Mouse (Mus musculus) midbrain, postnatal 0 days (tissue): ENCODE measurements around the gene Dhh. TPM values are rescaled to one million over a fixed set of nuclear protein-coding genes. Genes with fewer than 3 reads are reported as not detected.
"Not testable (repeated sequence)": the region's sequence is repeated elsewhere in the genome, so short reads cannot be mapped to it uniquely, and the experiment has no call there.

Experiments
- ATAC-seq: fragments of 200-750 bp; cut with Nextera tagmentation; 2 replicates; pipeline ENCODE4 v1.8.0; 2017; ENCODE audit warnings: moderate number of reproducible peaks, mild to moderate bottlenecking, moderate TSS enrichment, moderate library complexity; ENCODE audit not compliant: low FRiP score
- DNase-seq: peaks from one replicate; pipeline ENCODE4 v3.0.0-alpha.2; 2015; ENCODE audit warnings: low spot score
- H3K27ac ChIP-seq: fragments of 300-500 bp; sonication (generic); 2 replicates; pipeline ENCODE4 v1.5.1; 2014; ENCODE audit warnings: low read depth, mild to moderate bottlenecking, low read length, mixed read lengths
- H3K27me3 ChIP-seq: fragments of 300-500 bp; sonication (generic); 2 replicates; pipeline ENCODE4 v1.6.1; 2014; ENCODE audit warnings: low read length, control low read depth, mixed read lengths; ENCODE audit not compliant: insufficient read depth
- H3K36me3 ChIP-seq: fragments of 300-500 bp; sonication (generic); 2 replicates; pipeline ENCODE4 v1.6.1; 2014; ENCODE audit warnings: low read length, control low read depth, mixed read lengths; ENCODE audit not compliant: insufficient read depth
- H3K4me1 ChIP-seq: fragments of 300-500 bp; sonication (generic); 2 replicates; pipeline ENCODE4 v1.6.1; 2014; ENCODE audit warnings: mild to moderate bottlenecking, control low read depth, antibody characterized with exemption, low read length, mixed read lengths; ENCODE audit not compliant: insufficient read depth
- H3K4me2 ChIP-seq: fragments of 300-500 bp; sonication (generic); 2 replicates; pipeline ENCODE4 v1.6.1; 2014; ENCODE audit warnings: low read depth, mild to moderate bottlenecking, low read length, mixed read lengths; ENCODE audit not compliant: poor library complexity, severe bottlenecking
- H3K4me3 ChIP-seq: fragments of 300-500 bp; sonication (generic); 2 replicates; pipeline ENCODE4 v1.5.1; 2014; ENCODE audit warnings: low read depth, mild to moderate bottlenecking, low read length, moderate library complexity
- H3K9ac ChIP-seq: fragments of 300-500 bp; sonication (generic); replicated peaks from 2 replicates; pipeline ENCODE4 v1.6.1; 2014; ENCODE audit warnings: mild to moderate bottlenecking, low read length, moderate library complexity, mixed read lengths; ENCODE audit not compliant: poor library complexity, severe bottlenecking
- H3K9me3 ChIP-seq: fragments of 300-500 bp; sonication (generic); 2 replicates; pipeline ENCODE4 v1.6.1; 2016; ENCODE audit warnings: low read length, control low read depth
- CTCF ChIP-seq: IDR thresholded peaks from 2 replicates; pipeline ENCODE4 v1.5.1; 2016; ENCODE audit warnings: antibody characterized with exemption, mild to moderate bottlenecking
- WGBS: fragments of 180-500 bp; shearing (Covaris S2); extraction: QIAGEN DNeasy Blood & Tissue Kit; methylation state at CpG from one replicate; pipeline ENCODE4 v1.1.7; 2014; 5-methylcytosine and 5-hydroxymethylcytosine counted together
- polyA plus RNA-seq: library from polyadenylated mRNA; unstranded; fragments of >200 nt; fragmentation: Nextera tagmentation; extraction: Ambion mirVana; gene quantifications from 2 replicates; pipeline ENCODE4 v1.2.1, GENCODE M21; 2015
- total RNA-seq: library from RNA; depleted of rRNA; stranded (reverse); fragments of >200 nt; gene quantifications from 2 replicates; pipeline ENCODE4 v1.2.3, GENCODE M21; 2014

Dhh gene
- total and polyA plus RNA-seq, 2 experiments from 2014 or later, result 0.22 to 0.38 TPM

GRCm38 (mm10) chr15:98928598-98929240 is 30.4 kb upstream of the Dhh start:
- peak; percentile 89 for TF ChIP-seq CTCF
- no peaks in the 10 kb centered on the region for H3K9me3 ChIP-seq
- H3K27ac ChIP-seq, result no peak overlapping the region
- peak; percentile 90 for DNase-seq
- H3K9ac ChIP-seq, result no peak overlapping the region
- H3K4me2 ChIP-seq, result peak overlapping the region; percentile 13; the same call in 1 of the 2 replicates
- no peaks in the 10 kb centered on the region for H3K27me3 ChIP-seq
- H3K4me3 ChIP-seq, result no peak overlapping the region
- 0 out of 2 replicates have a peak, but pooled peaks cover 4% of the 10 kb centered on the region for H3K4me1 ChIP-seq
- H3K36me3 ChIP-seq, result peaks cover 4% of the 10 kb centered on the region; the same call in 1 of the 2 replicates
- ATAC-seq, result peak; percentile 69; the same call in 1 of the 2 replicates
- WGBS, result 15% methylated on average over 13 of the region's 13 CpGs

GRCm38 (mm10) chr15:98927566-98927965 is 29.2 kb upstream of the Dhh start:
- ATAC-seq (no peak), DNase-seq (no peak)
- Histone ChIP-seq H3K27me3 (no peaks in the 10 kb centered on the region), H3K9me3 (no peaks in the 10 kb centered on the region), H3K4me1 (0 out of 2 replicates have a peak, but pooled peaks cover 4% of the 10 kb centered on the region), H3K9ac (no peak overlapping the region), H3K4me3 (no peak overlapping the region), H3K27ac (no peak overlapping the region), H3K4me2 (no peak overlapping the region), H3K36me3 (peaks cover 4% of the 10 kb centered on the region; the same call in 1 of the 2 replicates)
- WGBS, result 84% methylated on average over 5 of the region's 5 CpGs
- no peak for TF ChIP-seq CTCF

- H3K4me1 ChIP-seq, result no peaks in the 10 kb centered on the region
- no peaks in the 10 kb centered on the region for H3K27me3 ChIP-seq
- H3K4me2 ChIP-seq, result no peak overlapping the region
- H3K27ac ChIP-seq, result no peak overlapping the region
- H3K9me3 ChIP-seq, result no peaks in the 10 kb centered on the region
- ATAC-seq (no peak), DNase-seq (no peak)
- H3K36me3 ChIP-seq, result no peaks in the 10 kb centered on the region
- H3K9ac ChIP-seq, result no peak overlapping the region
- no peak overlapping the region for H3K4me3 ChIP-seq
- 71% methylated on average over 3 of the region's 3 CpGs for WGBS
- TF ChIP-seq CTCF, result no peak
These were observed 26.3 kb upstream of the Dhh start for GRCm38 (mm10) chr15:98924682-98925081.

- H3K9me3 ChIP-seq, result no peaks in the 10 kb centered on the region
- H3K27ac ChIP-seq, result no peak overlapping the region
- H3K4me1 ChIP-seq, result no peaks in the 10 kb centered on the region
- 80% methylated on average over 2 of the region's 2 CpGs for WGBS
- DNase-seq (no peak), ATAC-seq (no peak)
- TF ChIP-seq CTCF, result no peak
- H3K9ac ChIP-seq, result no peak overlapping the region
- H3K4me2 ChIP-seq, result no peak overlapping the region
- no peaks in the 10 kb centered on the region for H3K27me3 ChIP-seq
- H3K4me3 ChIP-seq, result no peak overlapping the region
- no peaks in the 10 kb centered on the region for H3K36me3 ChIP-seq
These were observed 24.7 kb upstream of the Dhh start for GRCm38 (mm10) chr15:98923031-98923537.

GRCm38 (mm10) chr15:98922581-98922980 is 24.2 kb upstream of the Dhh start:
- WGBS, result 54% methylated on average over 3 of the region's 3 CpGs
- no peaks in the 10 kb centered on the region for H3K36me3 ChIP-seq
- no peak overlapping the region for H3K4me2 ChIP-seq
- DNase-seq (no peak), ATAC-seq (no peak)
- no peaks in the 10 kb centered on the region for H3K9me3 ChIP-seq
- no peaks in the 10 kb centered on the region for H3K27me3 ChIP-seq
- no peak overlapping the region for H3K4me3 ChIP-seq
- no peak for TF ChIP-seq CTCF
- no peak overlapping the region for H3K27ac ChIP-seq
- H3K9ac ChIP-seq, result no peak overlapping the region
- H3K4me1 ChIP-seq, result no peaks in the 10 kb centered on the region

- Histone ChIP-seq H3K27me3 (no peaks in the 10 kb centered on the region), H3K4me1 (peaks cover 2% of the 10 kb centered on the region; the same call in 1 of the 2 replicates), H3K4me3 (no peak overlapping the region), H3K36me3 (no peaks in the 10 kb centered on the region), H3K4me2 (no peak overlapping the region), H3K9ac (no peak overlapping the region), H3K27ac (no peak overlapping the region), H3K9me3 (no peaks in the 10 kb centered on the region)
- no peak for ATAC-seq
- WGBS, result 83% methylated on average over 5 of the region's 5 CpGs
- TF ChIP-seq CTCF, result no peak
- no peak for DNase-seq
These were observed 23.2 kb upstream of the Dhh start for GRCm38 (mm10) chr15:98921510-98921909.

- Histone ChIP-seq H3K9ac (0 out of 2 replicates have a peak overlapping the region, but pooled peaks have one; percentile 36), H3K4me3 (peak overlapping the region; percentile 91), H3K4me2 (peak overlapping the region; percentile 49)
- H3K27ac ChIP-seq, H3K27me3 ChIP-seq, DNase-seq, ATAC-seq, H3K9me3 ChIP-seq, H3K36me3 ChIP-seq, H3K4me1 ChIP-seq: not testable (repeated sequence)
- 29% methylated on average over 8 of the region's 8 CpGs for WGBS
These were observed 20.2 kb upstream of the Dhh start for GRCm38 (mm10) chr15:98918499-98918895.
